Mouse (Mus musculus) liver, postnatal 0 days (tissue): Measurements from ENCODE around the gene Lars2.

Source experiments
- CTCF ChIP-seq: sonication (generic); IDR thresholded peaks from 2 replicates; pipeline ENCODE4 v1.5.1; 2016; ENCODE audit warnings: antibody characterized with exemption, low read depth
- EP300 ChIP-seq: IDR thresholded peaks from 2 replicates; pipeline ENCODE4 v1.6.1; 2016; ENCODE audit warnings: antibody characterized with exemption, low read depth, mild to moderate bottlenecking

- TF ChIP-seq CTCF (0 out of 2 replicates have a peak, but pooled peaks have one; percentile 2), EP300 (no peak)
Measured at GRCm38 (mm10) chr9:123440230-123441058, 73.7 kb downstream of the Lars2 start.
